Mouse (Mus musculus) effector memory CD4-positive, alpha-beta T cell, adult 5 months (primary cell): ENCODE measurements around the gene Tmco1. TPM values are rescaled to one million over a fixed set of nuclear protein-coding genes. Genes with fewer than 3 reads are reported as not detected.

ENCODE experiments used
- polyA plus RNA-seq: library from polyadenylated mRNA; unstranded; fragments of 100-300 nt; shearing (Covaris generic); gene quantifications from one replicate; pipeline ENCODE4 v1.2.1, GENCODE M21; 2017

Tmco1 gene
- polyA plus RNA-seq: 50.1 TPM

DNA sequence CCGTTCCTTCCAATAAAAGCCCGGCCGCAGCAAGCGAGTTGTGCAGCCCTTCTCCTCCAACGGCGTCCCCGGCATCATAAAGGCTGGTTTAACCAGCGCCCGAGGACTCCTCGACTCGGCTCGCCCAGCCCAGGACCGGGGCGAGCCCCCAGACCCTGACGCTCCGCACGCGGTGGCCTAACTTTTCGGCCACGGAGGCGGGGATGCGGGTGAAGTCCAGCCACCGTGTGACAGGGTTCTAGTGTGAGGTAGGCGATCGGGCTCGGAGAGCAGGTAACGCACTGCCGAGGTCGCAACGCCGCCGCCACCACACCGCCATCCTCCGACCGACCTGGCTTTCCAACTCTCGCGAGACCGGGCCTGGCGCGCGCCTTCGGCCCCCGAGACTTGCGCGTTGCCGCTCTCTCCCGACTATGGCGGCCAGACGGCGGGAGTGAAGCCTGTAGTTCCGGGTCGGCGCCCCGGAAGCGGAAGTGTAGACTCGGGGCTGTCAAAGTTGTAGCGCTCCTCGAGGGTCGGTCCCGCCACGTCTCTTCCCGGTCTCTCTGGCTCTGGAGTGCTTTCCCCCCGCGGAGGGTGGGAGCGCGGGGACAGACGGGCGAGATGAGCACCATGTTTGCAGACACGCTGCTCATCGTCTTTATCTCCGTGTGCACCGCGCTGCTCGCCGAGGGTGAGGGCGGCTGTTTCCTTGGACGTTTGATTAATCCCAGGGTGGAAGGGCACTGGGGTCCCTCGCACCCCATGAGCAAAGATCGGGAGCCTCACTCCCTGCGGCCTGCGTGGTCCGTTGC, at the start of gene Tmco1:
Tmco1 (plus strand) TSS at position 118 of the 794 bp plus-strand sequence.

DNA sequence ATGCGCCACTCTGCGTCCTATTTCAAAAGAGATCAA, 23.0 kb upstream of the Tmco1 start, which contains the start of gene Uck2:
Uck2 (minus strand) TSS at position 1 of the 36 bp plus-strand sequence.

DNA sequence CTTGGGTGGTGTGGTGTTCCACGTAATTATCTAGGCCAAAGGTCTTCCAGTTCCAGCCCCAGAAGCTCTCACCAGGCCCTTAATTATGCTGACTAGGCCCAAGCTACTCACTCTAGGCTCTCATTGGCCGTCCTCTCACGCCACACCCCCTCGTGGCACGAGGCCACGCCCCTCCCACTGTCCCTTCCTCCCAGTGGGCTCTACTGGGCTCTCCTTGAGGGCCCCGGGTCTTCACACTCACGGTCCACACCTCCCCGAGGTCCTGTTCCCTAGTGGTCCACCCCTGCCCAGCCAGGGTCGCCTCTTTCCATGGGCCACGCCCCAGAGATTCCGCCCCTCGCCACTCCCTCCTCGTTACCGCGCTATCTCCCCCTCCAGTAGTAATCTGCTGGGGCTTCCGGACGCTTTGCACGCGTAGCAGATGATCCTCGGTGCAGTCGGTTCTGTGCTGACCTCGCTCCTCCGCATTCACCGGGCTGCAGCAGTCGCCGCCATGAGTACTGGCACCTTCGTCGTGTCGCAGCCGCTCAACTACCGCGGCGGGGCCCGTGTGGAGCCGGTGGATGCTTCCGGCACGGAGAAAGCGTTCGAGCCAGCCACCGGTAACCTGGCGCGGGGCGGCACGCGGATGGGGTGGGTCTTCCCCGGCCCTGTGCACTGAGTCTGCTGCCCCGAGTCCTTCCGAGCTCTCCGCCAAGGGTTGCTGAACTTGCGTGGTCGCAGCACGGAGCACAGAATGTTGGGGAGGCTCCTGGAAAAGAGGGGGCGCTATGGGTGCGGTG, 41.8 kb downstream of the Tmco1 start, which contains the start of gene Aldh9a1:
Aldh9a1 (plus strand) TSS at position 177 of the 782 bp plus-strand sequence.

Other genes with a start within 250 kb of the Tmco1 start
- gene Uck2, start 23.1 kb upstream of the Tmco1 start, polyA plus RNA-seq: 80.6 TPM
- gene Aldh9a1, start 41.6 kb downstream of the Tmco1 start, polyA plus RNA-seq: 46.2 TPM
- gene Mgst3, start 85.5 kb downstream of the Tmco1 start, polyA plus RNA-seq: 2.3 TPM
- not detected for gene Lrrc52, start 158.4 kb downstream of the Tmco1 start, polyA plus RNA-seq